Mouse (Mus musculus): ENCODE measurements around the gene Sp1. TPM values are rescaled to one million over a fixed set of nuclear protein-coding genes. Genes with fewer than 3 reads are reported as not detected.

The Sp1 gene
- polyA plus RNA-seq, 1 experiment from 2014 or later, result 4.6 TPM

DNA sequence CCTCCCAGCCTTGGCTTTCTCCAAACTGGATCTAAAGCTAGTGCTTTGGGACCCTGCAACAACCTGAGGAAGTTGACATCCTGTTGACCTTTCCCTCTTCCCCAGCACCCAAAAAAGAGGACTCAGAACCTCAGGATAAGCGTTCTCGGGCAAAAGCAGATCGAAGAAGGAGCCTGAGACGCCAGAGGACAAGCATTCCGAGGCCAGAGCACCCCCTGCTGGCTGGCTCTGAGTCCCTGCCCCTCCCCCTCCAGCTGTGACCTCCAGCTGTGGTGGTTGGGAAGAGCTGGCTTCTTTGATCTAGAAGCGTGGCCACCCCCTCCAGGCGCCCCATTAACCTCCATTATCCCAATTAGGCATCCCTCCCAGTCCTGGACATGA lies 28.8 kb upstream of the Sp1 start:
- H3K9ac ChIP-seq, result peak overlapping the region; percentile 83
- H3K27me3 ChIP-seq, result 0 out of 2 replicates have a peak, but pooled peaks cover 7% of the 10 kb centered on the region
- H3K27ac ChIP-seq, result peak overlapping the region; percentile 66
- H3K4me3 ChIP-seq, result peak overlapping the region; percentile 61
- H3K36me3 ChIP-seq, result no peaks in the 10 kb centered on the region
- WGBS, result 0% methylated on average over 7 of the region's 7 CpGs
- H3K9me3 ChIP-seq, result no peaks in the 10 kb centered on the region
- peak; percentile 60; the same call in 1 of the 2 replicates for ATAC-seq (ENCODE audit: low FRiP score)
- peak overlapping the region; percentile 95 for H3K4me2 ChIP-seq
- peaks cover 19% of the 10 kb centered on the region for H3K4me1 ChIP-seq (replicated peaks)

DNA sequence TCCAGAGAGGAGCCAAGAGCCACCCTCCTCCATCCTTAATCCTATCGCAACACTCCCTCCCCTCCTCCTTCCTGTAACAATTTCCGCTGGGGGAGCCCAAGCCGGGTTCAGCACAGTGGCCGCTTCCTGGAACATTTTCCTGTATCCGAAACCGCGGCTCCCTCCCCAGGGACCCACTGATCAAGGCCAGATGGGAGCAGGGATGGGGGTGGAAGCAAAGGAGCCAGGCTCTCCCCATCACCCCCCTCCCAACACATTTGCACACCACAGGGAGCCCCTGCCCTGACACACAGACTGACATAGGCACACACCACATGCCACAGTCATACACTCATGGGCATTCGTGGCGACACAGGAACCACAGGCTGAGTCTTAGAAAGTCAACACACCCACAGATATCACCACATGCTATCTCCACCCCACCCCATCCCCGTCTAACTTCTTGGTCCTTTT lies 28.1 kb upstream of the Sp1 start:
- H3K27ac ChIP-seq, result peak overlapping the region; percentile 36

DNA sequence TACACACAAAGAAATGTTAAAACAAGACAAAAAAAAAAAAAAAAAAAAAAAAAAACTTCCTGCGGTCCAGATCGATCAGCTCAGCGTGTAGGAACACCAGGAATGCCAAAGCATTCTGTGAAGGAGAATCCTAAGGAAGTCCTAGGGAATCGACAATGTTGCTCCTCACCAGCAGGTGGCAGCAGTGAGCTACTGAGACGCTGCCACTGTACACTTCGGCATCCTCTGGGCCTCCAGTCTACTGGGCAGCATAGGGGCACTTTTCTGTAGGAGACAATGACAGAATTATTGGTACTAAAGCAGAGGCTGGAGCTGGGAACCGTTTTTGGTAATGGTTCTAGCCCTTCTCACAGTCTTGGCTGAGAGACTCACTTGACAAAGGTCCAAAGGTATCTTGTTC lies 24.4 kb upstream of the Sp1 start:
- no peak overlapping the region for H3K4me3 ChIP-seq
- H3K27ac ChIP-seq, result no peak overlapping the region
- H3K27me3 ChIP-seq, result no peaks in the 10 kb centered on the region
- H3K4me1 ChIP-seq (replicated peaks), result peaks cover 14% of the 10 kb centered on the region
- H3K36me3 ChIP-seq, result no peaks in the 10 kb centered on the region
- H3K4me2 ChIP-seq, result no peak overlapping the region
- no peak overlapping the region for H3K9ac ChIP-seq
- H3K9me3 ChIP-seq, result no peaks in the 10 kb centered on the region
- under 1% methylated on average over 7 of the region's 7 CpGs for WGBS
- ATAC-seq (ENCODE audit: low FRiP score), result peak; percentile 57; the same call in 1 of the 2 replicates

More for the DNA sequence above, 28.1 kb upstream of the Sp1 start:
- Histone ChIP-seq H3K4me1 (replicated peaks) (peaks cover 19% of the 10 kb centered on the region), H3K27me3 (0 out of 2 replicates have a peak, but pooled peaks cover 6% of the 10 kb centered on the region), H3K9me3 (no peaks in the 10 kb centered on the region), H3K9ac (no peak overlapping the region), H3K4me3 (peak overlapping the region; percentile 61; the same call in 1 of the 2 replicates), H3K4me2 (peak overlapping the region; percentile 95), H3K36me3 (no peaks in the 10 kb centered on the region)
- WGBS, result 4% methylated on average over 10 of the region's 10 CpGs
- ATAC-seq (ENCODE audit: low FRiP score), result no peak

DNA sequence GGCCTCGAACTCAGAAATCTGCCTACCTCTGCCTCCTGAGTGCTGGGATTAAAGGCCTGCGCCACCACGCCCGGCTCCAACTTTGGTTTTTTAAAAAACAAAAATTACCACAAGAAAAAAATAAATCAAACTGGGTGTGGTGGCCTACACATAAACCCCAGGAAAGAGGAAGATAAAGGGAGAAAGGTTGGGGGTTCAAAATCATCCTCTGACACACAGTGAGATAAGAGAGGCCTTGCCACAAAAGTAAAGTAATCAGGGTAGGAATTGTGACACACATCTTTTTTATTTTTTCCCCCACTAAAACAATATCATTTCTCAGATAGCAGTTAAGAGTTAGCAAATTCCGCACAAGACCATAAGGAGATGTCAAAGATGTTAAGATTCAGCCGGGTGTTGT lies 22.3 kb upstream of the Sp1 start:
- ATAC-seq (ENCODE audit: low FRiP score), result no peak
- no peaks in the 10 kb centered on the region for H3K36me3 ChIP-seq
- WGBS, result 83% methylated on average over 6 of the region's 6 CpGs
- H3K4me3 ChIP-seq, result no peak overlapping the region
- no peaks in the 10 kb centered on the region for H3K9me3 ChIP-seq
- H3K27ac ChIP-seq, result no peak overlapping the region
- H3K4me2 ChIP-seq, result no peak overlapping the region
- H3K4me1 ChIP-seq (replicated peaks), result no peaks in the 10 kb centered on the region
- no peak overlapping the region for H3K9ac ChIP-seq
- H3K27me3 ChIP-seq, result no peaks in the 10 kb centered on the region

DNA sequence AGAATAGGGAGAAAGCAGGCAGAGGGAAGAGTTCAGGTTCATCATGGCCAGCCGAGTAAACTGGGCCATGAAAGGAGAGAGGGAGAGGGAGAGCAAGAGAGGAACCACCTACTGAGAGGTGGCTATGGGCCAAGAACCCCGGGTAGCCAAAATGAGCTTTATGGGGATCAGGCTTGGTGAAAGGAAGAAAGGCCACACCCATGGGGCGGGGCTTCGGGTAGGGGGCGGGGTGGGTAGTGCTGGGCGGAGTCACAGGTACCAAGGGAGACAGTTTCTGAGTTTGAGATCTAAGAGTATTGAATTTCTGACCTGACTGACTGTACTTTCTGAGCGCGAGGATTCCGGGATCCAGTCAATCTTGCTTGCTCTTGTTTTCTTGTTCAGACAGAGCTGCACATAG lies 19.3 kb upstream of the Sp1 start:
- ATAC-seq (ENCODE audit: low FRiP score), result no peak

GRCm38 (mm10) chr15:102388942-102389341 lies 17.0 kb upstream of the Sp1 start:
- WGBS, result 85% methylated on average over 3 of the region's 3 CpGs

More for the DNA sequence above, 19.3 kb upstream of the Sp1 start:
- Histone ChIP-seq H3K27ac (no peak overlapping the region), H3K27me3 (no peaks in the 10 kb centered on the region), H3K36me3 (no peaks in the 10 kb centered on the region), H3K9ac (no peak overlapping the region), H3K9me3 (no peaks in the 10 kb centered on the region), H3K4me3 (no peak overlapping the region), H3K4me2 (no peak overlapping the region), H3K4me1 (replicated peaks) (no peaks in the 10 kb centered on the region)
- 54% methylated on average over 9 of the region's 9 CpGs for WGBS

DNA sequence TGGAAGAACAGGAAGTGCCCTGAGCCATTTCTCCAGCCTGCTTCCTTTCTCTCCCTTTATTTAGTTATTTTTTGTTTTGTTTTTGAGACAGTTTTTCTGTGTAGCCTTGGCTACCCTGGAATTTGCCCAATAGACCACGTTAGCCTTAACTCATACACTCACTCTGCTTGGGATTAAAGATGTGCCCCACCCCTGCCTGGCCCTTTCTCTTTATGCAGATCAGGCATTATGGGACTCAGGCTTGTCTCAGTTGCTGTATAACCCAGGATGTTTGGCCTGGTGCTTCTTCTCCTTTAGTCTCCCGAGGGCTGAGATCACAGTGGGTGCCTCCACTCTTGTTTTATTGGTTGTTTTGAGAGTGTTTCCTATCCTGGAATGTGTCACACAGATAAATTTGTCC lies 13.4 kb upstream of the Sp1 start:
- ATAC-seq (ENCODE audit: low FRiP score), result no peak
- H3K9ac ChIP-seq, result no peak overlapping the region
- WGBS, result 48% methylated on average over 2 of the region's 2 CpGs
- no peak overlapping the region for H3K4me2 ChIP-seq
- no peaks in the 10 kb centered on the region for H3K36me3 ChIP-seq
- H3K27ac ChIP-seq, result no peak overlapping the region
- H3K27me3 ChIP-seq, result no peaks in the 10 kb centered on the region
- no peak overlapping the region for H3K4me3 ChIP-seq
- H3K4me1 ChIP-seq (replicated peaks), result no peaks in the 10 kb centered on the region
- H3K9me3 ChIP-seq, result no peaks in the 10 kb centered on the region

More at GRCm38 (mm10) chr15:102388942-102389341, 17.0 kb upstream of the Sp1 start:
- Histone ChIP-seq H3K36me3 (no peaks in the 10 kb centered on the region), H3K9me3 (no peaks in the 10 kb centered on the region), H3K4me1 (replicated peaks) (no peaks in the 10 kb centered on the region), H3K27ac (no peak overlapping the region), H3K4me2 (no peak overlapping the region), H3K27me3 (no peaks in the 10 kb centered on the region), H3K4me3 (no peak overlapping the region), H3K9ac (no peak overlapping the region)
- ATAC-seq (ENCODE audit: low FRiP score), result no peak

DNA sequence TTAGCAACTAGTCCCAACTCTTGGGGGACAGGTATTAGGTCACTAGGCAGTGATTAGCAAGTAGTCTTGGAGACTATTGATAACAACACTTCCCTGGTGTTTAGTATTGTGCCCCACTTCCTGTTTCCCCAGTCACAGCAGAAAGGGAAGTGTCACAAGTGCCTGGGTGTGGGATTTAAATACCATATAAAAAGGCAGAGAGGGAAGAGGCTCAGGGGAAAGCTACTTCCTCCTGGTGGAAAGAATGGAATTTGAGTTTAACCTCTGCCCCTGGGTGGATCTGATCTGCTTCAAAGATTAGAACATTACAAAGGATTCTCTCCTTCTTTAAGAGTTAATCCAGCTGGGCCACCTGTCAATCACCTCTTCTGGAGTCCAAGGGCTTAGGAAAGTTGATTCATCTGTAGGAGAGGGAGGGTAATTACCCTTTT lies 12.3 kb upstream of the Sp1 start:
- no peak overlapping the region for H3K27ac ChIP-seq
- H3K27me3 ChIP-seq, result no peaks in the 10 kb centered on the region
- H3K9ac ChIP-seq, result no peak overlapping the region
- H3K36me3 ChIP-seq, result no peaks in the 10 kb centered on the region
- no peak overlapping the region for H3K4me2 ChIP-seq
- H3K4me3 ChIP-seq, result no peak overlapping the region
- H3K9me3 ChIP-seq, result no peaks in the 10 kb centered on the region
- no peak for ATAC-seq (ENCODE audit: low FRiP score)
- H3K4me1 ChIP-seq (replicated peaks), result no peaks in the 10 kb centered on the region

DNA sequence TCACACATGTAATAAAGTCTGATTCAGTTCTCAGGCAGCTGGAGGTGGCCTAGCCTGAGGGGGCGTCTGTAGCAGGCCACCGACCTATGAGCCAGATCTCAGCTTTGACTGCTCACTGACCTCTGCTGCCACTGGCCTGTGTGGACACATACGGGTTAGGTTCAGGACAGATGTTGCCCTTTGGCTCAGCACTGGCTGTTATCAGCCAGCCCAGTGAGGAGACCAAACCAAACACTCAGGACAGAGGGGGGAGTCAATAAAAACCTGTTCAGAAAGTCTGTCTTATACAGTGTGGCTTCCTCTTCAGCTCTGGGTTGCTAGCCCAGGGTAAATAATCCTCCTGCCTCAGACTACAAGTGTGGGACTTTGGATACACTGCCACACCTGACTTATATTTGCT lies 10.9 kb upstream of the Sp1 start:
- no peaks in the 10 kb centered on the region for H3K27me3 ChIP-seq
- no peak for ATAC-seq (ENCODE audit: low FRiP score)
- 32% methylated on average over 3 of the region's 3 CpGs for WGBS

GRCm38 (mm10) chr15:102398629-102399028 lies 7.3 kb upstream of the Sp1 start:
- Histone ChIP-seq H3K27me3 (no peaks in the 10 kb centered on the region), H3K36me3 (no peaks in the 10 kb centered on the region), H3K4me2 (peak overlapping the region; percentile 57; the same call in 1 of the 2 replicates), H3K9me3 (no peaks in the 10 kb centered on the region), H3K27ac (no peak overlapping the region), H3K4me1 (replicated peaks) (peaks cover 8% of the 10 kb centered on the region), H3K9ac (no peak overlapping the region), H3K4me3 (no peak overlapping the region)
- no peak for ATAC-seq (ENCODE audit: low FRiP score)
- 30% methylated on average over 5 of the region's 5 CpGs for WGBS

More for the DNA sequence above, 10.9 kb upstream of the Sp1 start:
- Histone ChIP-seq H3K36me3 (no peaks in the 10 kb centered on the region), H3K4me3 (no peak overlapping the region), H3K4me1 (replicated peaks) (peaks cover 8% of the 10 kb centered on the region), H3K27ac (no peak overlapping the region), H3K4me2 (no peak overlapping the region), H3K9me3 (no peaks in the 10 kb centered on the region), H3K9ac (no peak overlapping the region)

- Histone ChIP-seq H3K4me1 (replicated peaks) (peaks cover 9% of the 10 kb centered on the region), H3K27me3 (no peaks in the 10 kb centered on the region), H3K36me3 (no peaks in the 10 kb centered on the region), H3K4me3 (peak overlapping the region; percentile 35), H3K27ac (peak overlapping the region; percentile 24; the same call in 1 of the 2 replicates), H3K9ac (peak overlapping the region; percentile 62), H3K4me2 (peak overlapping the region; percentile 57), H3K9me3 (no peaks in the 10 kb centered on the region)
- 4% methylated on average over 34 of the region's 34 CpGs for WGBS
- no peak for ATAC-seq (ENCODE audit: low FRiP score)
Observed at GRCm38 (mm10) chr15:102399229-102400221, 6.4 kb upstream of the Sp1 start.

DNA sequence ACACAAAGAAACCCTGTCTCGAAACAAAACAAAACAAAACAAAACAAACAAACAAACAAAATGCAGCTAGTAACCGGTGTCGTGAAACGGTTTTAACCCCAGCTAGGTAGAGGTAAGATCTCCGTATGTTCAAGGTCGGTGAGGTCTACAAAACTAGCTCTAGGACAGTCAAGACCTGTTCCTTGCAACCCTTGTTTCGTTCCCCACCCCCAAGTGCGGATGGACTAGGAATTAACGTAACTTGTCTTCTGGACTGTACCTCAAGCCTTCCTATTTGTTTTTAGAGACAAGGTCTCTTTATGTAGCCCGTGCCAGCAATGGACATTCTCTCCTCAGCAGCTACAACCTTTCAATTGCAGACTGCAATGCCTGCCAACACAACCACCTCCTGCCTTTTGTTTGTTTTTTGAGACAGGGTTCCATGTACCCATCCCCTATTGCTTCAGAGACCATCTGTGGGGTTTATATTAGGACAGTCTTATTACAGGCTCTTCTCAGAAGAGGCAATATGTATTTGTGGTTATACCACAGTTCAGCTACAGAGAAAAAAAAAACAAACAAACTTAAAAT lies 5.4 kb upstream of the Sp1 start:
- Histone ChIP-seq H3K27me3 (no peaks in the 10 kb centered on the region), H3K36me3 (no peaks in the 10 kb centered on the region), H3K4me1 (replicated peaks) (peaks cover 12% of the 10 kb centered on the region), H3K9me3 (no peaks in the 10 kb centered on the region), H3K27ac (no peak overlapping the region), H3K4me2 (no peak overlapping the region), H3K9ac (no peak overlapping the region), H3K4me3 (no peak overlapping the region)
- 83% methylated on average over 10 of the region's 10 CpGs for WGBS
- ATAC-seq (ENCODE audit: low FRiP score), result no peak
